Mouse (Mus musculus) urinary bladder, postnatal 10 days (tissue): ENCODE results near the gene Nedd1.
A peak's percentile ranks its signal among the peaks of the same experiment; 100 is the strongest.

ENCODE experiments used
- DNase-seq: peaks from one replicate; pipeline ENCODE4 v3.0.0; 2022; ENCODE audit warnings: low spot score

Gene Nedd1

GRCm38 (mm10) chr10:92721771-92722619, at the start of gene Nedd1:
Gene Nedd1 (minus strand): TSS chr10:92722420.
- peak; percentile 73 for DNase-seq

GRCm38 (mm10) chr10:92754359-92754758, 32.1 kb upstream of the Nedd1 start:
- DNase-seq = no peak

GRCm38 (mm10) chr10:92730339-92730738, 8.1 kb upstream of the Nedd1 start:
- no peak for DNase-seq

- no peak for DNase-seq
Observed at GRCm38 (mm10) chr10:92728723-92729122, 6.5 kb upstream of the Nedd1 start.

- DNase-seq = no peak
Observed at GRCm38 (mm10) chr10:92722620-92722988, 384 bp upstream of the Nedd1 start.

GRCm38 (mm10) chr10:92699032-92699431, 23.2 kb downstream of the Nedd1 start:
- no peak for DNase-seq

- DNase-seq = no peak
Observed at GRCm38 (mm10) chr10:92675056-92675455, 47.2 kb downstream of the Nedd1 start.

- no peak for DNase-seq
Observed at GRCm38 (mm10) chr10:92671906-92672305, 50.3 kb downstream of the Nedd1 start.

- no peak for DNase-seq
Observed at GRCm38 (mm10) chr10:92665287-92665686, 56.9 kb downstream of the Nedd1 start.

- no peak for DNase-seq
Observed at GRCm38 (mm10) chr10:92653266-92653665, 69.0 kb downstream of the Nedd1 start.

GRCm38 (mm10) chr10:92652399-92652920, 69.8 kb downstream of the Nedd1 start:
- no peak for DNase-seq

GRCm38 (mm10) chr10:92651266-92651665, 71.0 kb downstream of the Nedd1 start:
- no peak for DNase-seq

- no peak for DNase-seq
Observed at GRCm38 (mm10) chr10:92649096-92649495, 73.1 kb downstream of the Nedd1 start.

- no peak for DNase-seq
Observed at GRCm38 (mm10) chr10:92647691-92648090, 74.5 kb downstream of the Nedd1 start.

- no peak for DNase-seq
Observed at GRCm38 (mm10) chr10:92643995-92644394, 78.2 kb downstream of the Nedd1 start.

- DNase-seq = no peak
Observed at GRCm38 (mm10) chr10:92641032-92641431, 81.2 kb downstream of the Nedd1 start.
